Mouse (Mus musculus): ENCODE data around the gene Arhgef2.

GRCm38 (mm10) chr3:88645937-88646336 lies 40.2 kb downstream of the Arhgef2 start:
- TF ChIP-seq EP300 (IDR thresholded peaks at IDR 0.05) (no peak), CTCF (IDR thresholded peaks at IDR 0.05) (no peak)
